Mouse (Mus musculus) thymus, postnatal 25 days (tissue): ENCODE results near the gene Tsc1.

Experiments
- DNase-seq: peaks from one replicate; pipeline ENCODE4 v3.0.0; 2022

The Tsc1 gene

GRCm38 (mm10) chr2:28640461-28641424 lies at the start of gene Tsc1:
Gene Tsc1 (plus strand): TSS chr2:28641228.
- DNase-seq: peak; percentile 96

DNA sequence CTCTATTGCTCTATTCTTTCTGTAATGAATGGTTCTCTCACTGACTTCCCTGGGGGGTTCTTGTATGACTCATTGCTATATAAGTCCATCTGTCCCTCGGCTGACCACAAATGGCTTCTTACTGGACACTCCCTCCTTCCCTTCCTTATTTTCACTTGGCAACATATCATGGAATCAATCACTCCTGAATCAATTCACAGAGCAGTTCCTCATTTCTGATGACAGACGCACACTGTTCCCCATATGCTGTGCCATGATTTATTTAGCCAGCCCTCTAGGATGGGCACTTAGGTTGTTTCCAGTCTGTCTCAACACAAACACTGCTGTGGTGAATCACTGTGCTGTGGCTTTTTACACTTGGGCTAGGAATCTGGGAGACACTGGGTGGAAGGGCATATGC lies 49.5 kb upstream of the Tsc1 start:
- DNase-seq: no peak

- peak; percentile 73 for DNase-seq
These were observed 48.2 kb upstream of the Tsc1 start for GRCm38 (mm10) chr2:28592809-28593208.

DNA sequence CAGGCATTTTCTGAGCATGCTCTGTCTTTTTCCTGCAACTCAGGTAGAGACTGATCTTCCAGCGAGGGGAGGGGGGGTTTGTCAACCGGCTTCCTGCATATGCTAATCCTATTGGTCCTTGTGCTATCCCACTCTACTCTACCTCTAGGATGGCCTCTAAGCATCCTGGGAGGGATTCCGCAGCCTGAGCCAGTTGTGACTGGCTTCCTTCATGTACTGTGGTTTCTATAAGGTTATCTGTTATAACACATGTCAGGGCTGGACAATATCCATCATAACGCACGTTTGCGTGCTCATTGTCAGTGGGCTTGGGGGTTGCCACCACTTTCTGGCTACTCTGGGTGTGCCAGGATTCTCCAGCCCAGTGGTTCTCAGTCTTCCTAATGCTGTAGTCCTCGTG lies 45.0 kb upstream of the Tsc1 start:
- no peak for DNase-seq

DNA sequence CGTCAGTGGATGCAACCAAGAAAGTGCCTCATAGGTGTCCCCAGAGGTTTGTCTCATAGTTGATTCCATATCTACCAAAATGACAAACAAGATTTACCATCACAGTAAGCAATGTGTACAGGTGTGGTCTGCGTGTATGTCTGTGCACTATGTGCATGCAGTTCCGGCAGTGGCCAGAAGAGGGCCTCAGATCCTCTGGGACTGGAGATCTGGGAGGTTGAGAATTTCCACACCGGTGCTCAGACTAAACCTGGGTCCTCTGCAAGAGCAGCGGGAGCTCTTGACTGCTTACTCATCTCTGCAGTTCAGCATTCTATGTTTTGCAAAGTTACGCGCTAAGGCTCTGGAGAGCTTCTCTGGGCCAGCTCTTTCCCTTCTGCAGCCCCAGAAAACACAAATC lies 44.0 kb upstream of the Tsc1 start:
- DNase-seq: no peak

DNA sequence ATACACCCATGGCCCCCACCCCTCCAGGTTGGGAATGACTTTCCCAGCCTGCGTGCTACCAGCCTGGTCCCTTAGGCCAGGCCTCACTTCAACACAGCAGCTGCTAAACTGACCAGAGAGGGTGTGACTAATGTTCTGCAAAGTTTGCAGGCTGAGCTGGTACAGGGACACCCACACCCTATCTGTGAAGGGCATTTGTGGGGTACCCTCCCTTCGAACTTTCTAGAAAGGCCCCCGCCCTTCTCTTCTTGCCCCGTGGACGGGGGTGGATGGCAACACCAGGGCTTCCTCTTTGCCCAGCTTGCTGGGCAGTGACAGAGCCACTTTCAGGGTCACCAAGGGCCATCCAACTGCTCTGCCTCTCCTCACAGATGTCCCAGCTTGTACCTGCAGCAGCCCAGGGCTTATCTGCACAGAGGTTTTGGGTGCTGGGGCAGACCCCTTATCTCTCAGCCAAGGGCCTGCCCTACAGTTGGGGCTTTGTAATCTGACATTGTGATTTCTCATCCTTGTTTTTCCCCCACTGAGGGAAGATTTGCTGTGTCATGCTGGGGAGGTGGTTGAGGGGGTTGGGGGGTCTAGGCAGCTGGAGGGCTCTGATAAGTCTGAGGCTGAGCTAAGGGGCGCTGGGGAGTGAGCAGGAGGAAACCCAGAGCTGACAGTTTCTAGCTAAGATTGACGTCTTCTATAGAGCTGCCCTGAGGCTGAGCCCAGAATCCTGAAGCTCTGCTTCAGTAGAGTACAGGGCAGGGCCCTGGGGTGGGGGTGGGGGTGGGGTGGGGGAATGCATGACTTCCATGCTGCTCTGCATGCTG lies 43.1 kb upstream of the Tsc1 start:
- DNase-seq: no peak

GRCm38 (mm10) chr2:28598692-28599568 lies 42.1 kb upstream of the Tsc1 start:
- DNase-seq: no peak

GRCm38 (mm10) chr2:28599569-28599900 lies 41.5 kb upstream of the Tsc1 start:
- DNase-seq: peak; percentile 47

DNA sequence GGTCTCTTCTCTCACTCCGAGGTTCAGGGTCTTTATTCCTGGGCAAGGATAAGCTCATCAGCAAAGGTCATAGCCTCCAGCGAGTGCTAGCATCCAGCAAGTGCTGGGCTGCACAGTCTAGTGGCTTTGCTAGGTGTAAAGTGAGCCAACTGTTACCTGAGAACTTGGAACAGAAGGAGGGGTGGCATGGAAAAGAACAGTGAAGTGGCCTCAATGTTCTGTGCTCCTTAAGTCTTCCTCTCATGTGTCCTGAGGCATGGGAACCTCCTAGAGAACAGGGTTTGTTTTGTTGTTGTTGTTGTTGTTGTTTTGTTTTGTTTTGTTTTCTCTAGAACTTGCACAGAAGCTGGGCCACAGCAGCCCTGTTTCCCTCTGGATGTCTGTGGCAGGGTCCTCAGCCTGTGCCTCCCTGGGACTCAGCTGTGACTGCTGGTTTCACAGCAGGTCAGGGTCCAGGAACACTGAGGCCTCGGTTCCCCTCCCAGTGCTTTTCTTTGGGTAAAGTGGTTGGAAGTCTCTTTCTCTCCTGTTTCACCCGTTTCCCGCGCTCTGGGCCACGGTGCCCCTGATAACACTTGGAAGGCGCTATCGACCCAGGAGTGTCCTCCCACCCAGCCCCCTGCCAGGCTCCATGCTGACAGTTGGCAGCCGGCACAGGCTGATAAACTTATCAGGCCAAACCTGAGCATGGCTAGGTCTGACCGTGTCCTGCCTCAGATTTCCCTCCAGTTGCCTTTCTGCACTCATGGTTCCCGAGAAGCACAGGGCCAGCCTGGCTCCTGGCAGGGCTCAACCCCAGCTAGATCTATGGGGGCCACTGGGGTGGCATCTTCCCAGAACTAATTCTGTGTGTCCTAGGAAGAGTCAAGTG lies 39.1 kb upstream of the Tsc1 start:
- no peak for DNase-seq

DNA sequence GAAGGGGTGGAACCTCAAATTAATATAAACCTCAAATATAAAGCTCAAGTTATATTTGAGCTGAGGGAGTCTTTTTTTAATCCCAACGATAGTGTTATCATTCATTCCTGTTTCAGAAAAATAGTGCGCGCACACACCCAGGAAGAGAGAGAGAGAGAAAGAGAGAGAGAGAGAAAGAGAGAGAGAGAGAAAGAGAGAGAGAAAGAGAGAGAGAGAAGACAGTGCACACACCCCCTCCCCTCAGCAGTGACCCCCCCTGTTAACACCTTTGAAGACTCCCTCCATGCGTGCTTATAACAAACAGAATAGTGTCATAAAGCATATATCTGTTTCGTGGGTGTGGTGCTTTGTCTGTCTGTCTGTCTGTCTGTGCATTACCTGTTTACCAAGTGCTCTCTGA lies 37.5 kb upstream of the Tsc1 start:
- DNase-seq: no peak

- DNase-seq: no peak
These were observed 35.1 kb upstream of the Tsc1 start for GRCm38 (mm10) chr2:28605789-28606541.

GRCm38 (mm10) chr2:28606601-28607340 lies 34.3 kb upstream of the Tsc1 start:
- DNase-seq: no peak

- DNase-seq: no peak
These were observed 33.5 kb upstream of the Tsc1 start for GRCm38 (mm10) chr2:28607341-28608165.

DNA sequence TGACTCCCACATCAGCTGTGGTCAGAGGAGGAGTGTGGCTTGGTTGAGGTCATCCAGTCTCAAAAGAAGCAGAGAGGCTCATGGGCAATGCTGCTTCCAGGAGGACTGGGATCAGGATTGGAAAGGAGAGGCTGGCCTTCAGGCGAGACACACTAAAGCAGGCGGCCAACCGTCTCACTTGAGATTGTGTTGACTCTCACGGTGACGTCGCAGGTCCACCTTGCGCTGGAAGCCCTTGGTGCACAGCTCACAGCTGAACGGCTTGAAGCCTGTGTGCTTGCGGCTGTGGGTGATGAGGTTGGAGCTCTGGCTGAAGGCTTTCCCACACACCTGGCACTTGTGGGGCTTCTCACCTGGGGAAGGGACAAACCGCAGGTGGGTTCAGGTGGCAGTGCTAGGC lies 31.2 kb upstream of the Tsc1 start:
- no peak for DNase-seq

GRCm38 (mm10) chr2:28610716-28611406 lies 30.2 kb upstream of the Tsc1 start:
- DNase-seq: no peak

GRCm38 (mm10) chr2:28611407-28611787 lies 29.6 kb upstream of the Tsc1 start:
- DNase-seq: no peak

- no peak for DNase-seq
These were observed 28.5 kb upstream of the Tsc1 start for GRCm38 (mm10) chr2:28612436-28613063.

DNA sequence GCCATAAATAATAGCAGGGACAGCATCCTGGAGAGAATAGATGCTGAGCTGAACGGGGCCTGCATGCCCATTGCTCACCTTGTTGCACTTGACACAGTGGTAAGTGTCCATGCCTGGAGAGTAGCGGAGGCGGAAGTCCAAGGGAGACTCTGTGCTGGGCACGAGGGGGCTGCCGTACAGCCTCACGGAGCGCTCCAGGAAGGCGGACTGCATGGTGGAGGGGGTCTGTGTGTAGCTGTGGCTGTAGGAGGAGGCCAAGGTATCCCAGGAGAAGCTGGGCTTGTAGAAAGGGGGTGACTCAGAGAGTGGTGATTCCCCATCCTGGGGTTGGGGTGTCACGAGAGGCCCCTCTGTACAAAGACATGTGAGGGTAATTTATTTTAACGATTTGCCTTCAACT lies 27.4 kb upstream of the Tsc1 start:
- DNase-seq: no peak
